Mouse (Mus musculus) intestine, embryonic 16.5 days (tissue): ENCODE data around the gene Sh2d7. TPM values are rescaled to one million over a fixed set of nuclear protein-coding genes. Genes with fewer than 3 reads are reported as not detected.
"Not testable (repeated sequence)": the region's sequence is repeated elsewhere in the genome, so short reads cannot be mapped to it uniquely, and the experiment has no call there.

Experiments used
- ATAC-seq: fragments of 200-750 bp; cut with Nextera tagmentation; 2 replicates; pipeline ENCODE4 v1.8.0; 2017; ENCODE audit warnings: moderate TSS enrichment, moderate library complexity
- H3K27ac ChIP-seq: fragments of 300-500 bp; sonication (generic); 2 replicates; pipeline ENCODE4 v1.5.1; 2014; ENCODE audit warnings: mild to moderate bottlenecking, low read length
- H3K27me3 ChIP-seq: fragments of 300-500 bp; sonication (generic); replicated peaks from 2 replicates; pipeline ENCODE4 v1.6.1; 2014; ENCODE audit warnings: low read length, control low read depth, mixed read lengths; ENCODE audit not compliant: control insufficient read depth, insufficient read depth
- H3K36me3 ChIP-seq: fragments of 300-500 bp; sonication (generic); 2 replicates; pipeline ENCODE4 v1.6.1; 2014; ENCODE audit warnings: low read length, control low read depth; ENCODE audit not compliant: control insufficient read depth, insufficient read depth
- H3K4me1 ChIP-seq: fragments of 300-500 bp; sonication (generic); 2 replicates; pipeline ENCODE4 v1.6.1; 2014; ENCODE audit warnings: low read length, control low read depth, mixed read lengths; ENCODE audit not compliant: control insufficient read depth, insufficient read depth
- H3K4me2 ChIP-seq: fragments of 300-500 bp; sonication (generic); 2 replicates; pipeline ENCODE4 v1.6.1; 2014; ENCODE audit warnings: low read depth, low read length, control low read depth
- H3K4me3 ChIP-seq: fragments of 300-500 bp; sonication (generic); 2 replicates; pipeline ENCODE4 v1.5.1; 2014; ENCODE audit warnings: mild to moderate bottlenecking, low read length
- H3K9ac ChIP-seq: fragments of 300-500 bp; sonication (generic); 2 replicates; pipeline ENCODE4 v1.6.1; 2014; ENCODE audit warnings: low read depth, low read length
- H3K9me3 ChIP-seq: fragments of 300-500 bp; sonication (generic); 2 replicates; pipeline ENCODE4 v1.6.1; 2016; ENCODE audit warnings: low read length, control low read depth; ENCODE audit not compliant: control insufficient read depth
- WGBS: fragments of 180-500 bp; shearing (Covaris S2); extraction: QIAGEN DNeasy Blood & Tissue Kit; methylation state at CpG from one replicate; pipeline ENCODE4 v1.1.7; 2014; 5-methylcytosine and 5-hydroxymethylcytosine counted together
- polyA plus RNA-seq: library from polyadenylated mRNA; unstranded; fragments of >200 nt; fragmentation: Nextera tagmentation; extraction: Ambion mirVana; gene quantifications from 2 replicates; pipeline ENCODE4 v1.2.1, GENCODE M21; 2015

Sh2d7 gene
- polyA plus RNA-seq, 1 experiment from 2014 or later: not detected

GRCm38 (mm10) chr9:54586199-54587061, 47.6 kb downstream of the Sh2d7 start, which contains the start of gene Idh3a:
TSS of gene Idh3a (plus strand) at chr9:54586334.
- ATAC-seq: peak; percentile 99
- Histone ChIP-seq H3K9me3 (no peaks in the 10 kb centered on the region), H3K27ac (peak within 1 kb of the TSS; percentile 50), H3K9ac (peak within 1 kb of the TSS; percentile 93), H3K36me3 (0 out of 2 replicates have a peak, but pooled peaks cover 3% of the 10 kb centered on the region), H3K27me3 (no peaks in the 10 kb centered on the region), H3K4me1 (peaks cover 8% of the 10 kb centered on the region), H3K4me2 (peak within 1 kb of the TSS; percentile 69), H3K4me3 (peak within 1 kb of the TSS; percentile 77)
- under 1% methylated on average over 73 of the region's 73 CpGs for WGBS

- peaks cover 8% of the 10 kb centered on the region for H3K4me1 ChIP-seq
- ATAC-seq: no peak
- no peak overlapping the region for H3K27ac ChIP-seq
- H3K9ac ChIP-seq: peak overlapping the region; percentile 43; the same call in 1 of the 2 replicates
- H3K4me2 ChIP-seq: peak overlapping the region; percentile 69
- WGBS: 54% methylated on average over 4 of the region's 4 CpGs
- peak overlapping the region; percentile 77 for H3K4me3 ChIP-seq
- no peaks in the 10 kb centered on the region for H3K9me3 ChIP-seq
- no peaks in the 10 kb centered on the region for H3K27me3 ChIP-seq
- 0 out of 2 replicates have a peak, but pooled peaks cover 3% of the 10 kb centered on the region for H3K36me3 ChIP-seq
These were observed 49.1 kb downstream of the Sh2d7 start for GRCm38 (mm10) chr9:54587863-54588262.

- H3K27me3 ChIP-seq, H3K4me3 ChIP-seq, H3K9me3 ChIP-seq, H3K4me1 ChIP-seq, H3K27ac ChIP-seq, H3K9ac ChIP-seq, ATAC-seq, H3K36me3 ChIP-seq, H3K4me2 ChIP-seq: not testable (repeated sequence)
- WGBS: 78% methylated on average over 4 of the region's 4 CpGs
These were observed 54.9 kb downstream of the Sh2d7 start for GRCm38 (mm10) chr9:54593652-54594051.

Other genes starting within 250 kb of the Sh2d7 start
- gene Dmxl2, start 37.4 kb upstream of the Sh2d7 start, polyA plus RNA-seq: 2.3 TPM in 2 replicates
- gene Cib2, start 21.2 kb downstream of the Sh2d7 start, polyA plus RNA-seq: 6.6 and 7.2 TPM in 2 replicates
- gene Idh3a, start 47.4 kb downstream of the Sh2d7 start, polyA plus RNA-seq: 199 and 213 TPM in 2 replicates
- gene Acsbg1, start 122.9 kb downstream of the Sh2d7 start, polyA plus RNA-seq: 0.15 and 0.91 TPM in 2 replicates
- 3.9 and 4.5 TPM in 2 replicates for gene Dnaja4, start 159.9 kb downstream of the Sh2d7 start, polyA plus RNA-seq
- 142 and 148 TPM in 2 replicates for gene Wdr61, start 195.5 kb downstream of the Sh2d7 start, polyA plus RNA-seq
- 9.0 and 9.8 TPM in 2 replicates for gene Crabp1, start 225.8 kb downstream of the Sh2d7 start, polyA plus RNA-seq